Mouse (Mus musculus) kidney, postnatal 25 days (tissue): ENCODE measurements around the gene Fgf9.

Source experiments
- DNase-seq, 2 experiments: peaks; one replicate each; pipeline ENCODE4 v3.0.0; 2021; ENCODE audit warnings: mixed read lengths in 2 of 2

Gene Fgf9

GRCm38 (mm10) chr14:58089486-58089885 is 19.1 kb downstream of the Fgf9 start:
- DNase-seq = no peak

- peak; percentile 64 to 79 for DNase-seq
Measured at GRCm38 (mm10) chr14:58091321-58091720, 21.0 kb downstream of the Fgf9 start.

- no peak for DNase-seq
Measured at GRCm38 (mm10) chr14:58099599-58099998, 29.3 kb downstream of the Fgf9 start.

GRCm38 (mm10) chr14:58101298-58101697 is 31.0 kb downstream of the Fgf9 start:
- no peak for DNase-seq

GRCm38 (mm10) chr14:58104266-58104665 is 33.9 kb downstream of the Fgf9 start:
- DNase-seq = no peak

- DNase-seq = no peak
Measured at GRCm38 (mm10) chr14:58105596-58105995, 35.2 kb downstream of the Fgf9 start.

- no peak for DNase-seq
Measured at GRCm38 (mm10) chr14:58109601-58110000, 39.3 kb downstream of the Fgf9 start.

GRCm38 (mm10) chr14:58111562-58111961 is 41.2 kb downstream of the Fgf9 start:
- no peak for DNase-seq

- DNase-seq = peak in 1 of 2 experiments; percentile 10
Measured at GRCm38 (mm10) chr14:58112341-58112740, 42.0 kb downstream of the Fgf9 start.

GRCm38 (mm10) chr14:58113180-58113579 is 42.8 kb downstream of the Fgf9 start:
- DNase-seq = peak; percentile 57 to 62

GRCm38 (mm10) chr14:58114146-58114545 is 43.8 kb downstream of the Fgf9 start:
- no peak for DNase-seq

- no peak for DNase-seq
Measured at GRCm38 (mm10) chr14:58124625-58125024, 54.3 kb downstream of the Fgf9 start.

- no peak for DNase-seq
Measured at GRCm38 (mm10) chr14:58126508-58126907, 56.2 kb downstream of the Fgf9 start.

GRCm38 (mm10) chr14:58139506-58140055 is 69.2 kb downstream of the Fgf9 start:
- DNase-seq = peak; percentile 8 to 57

GRCm38 (mm10) chr14:58149637-58150470 is 79.5 kb downstream of the Fgf9 start:
- DNase-seq = peak; percentile 45 to 80

- DNase-seq = no peak
Measured at GRCm38 (mm10) chr14:58150471-58150855, 80.1 kb downstream of the Fgf9 start.

GRCm38 (mm10) chr14:58152110-58152509 is 81.8 kb downstream of the Fgf9 start:
- DNase-seq = no peak

- DNase-seq = peak; percentile 9 to 57
Measured at GRCm38 (mm10) chr14:58153470-58154416, 83.4 kb downstream of the Fgf9 start.

GRCm38 (mm10) chr14:58160624-58161023 is 90.3 kb downstream of the Fgf9 start:
- DNase-seq = no peak
